Mouse (Mus musculus) liver, adult 2 months (tissue): Measurements from ENCODE around the gene Ptcd2. TPM values are rescaled to one million over a fixed set of nuclear protein-coding genes. Genes with fewer than 3 reads are reported as not detected.

Experiments used
- DNase-seq: peaks from one replicate; pipeline ENCODE4 v3.0.0-alpha.2; 2011; ENCODE audit warnings: low read depth, low spot score; ENCODE audit errors: extremely low read depth
- H3K27ac ChIP-seq: fragments of 200-500 bp; replicated peaks from 2 replicates; pipeline ENCODE4 v1.5.1; 2012; ENCODE audit warnings: low read depth, mild to moderate bottlenecking, control low read depth, inconsistent platforms, low read length; ENCODE audit not compliant: insufficient read depth
- H3K27me3 ChIP-seq: fragments of 200-500 bp; 2 replicates; pipeline ENCODE4 v1.6.1; 2012; ENCODE audit warnings: mild to moderate bottlenecking, moderate library complexity, low read length, inconsistent platforms; ENCODE audit not compliant: control insufficient read depth, insufficient read depth
- H3K36me3 ChIP-seq: fragments of 200-500 bp; 2 replicates; pipeline ENCODE4 v1.6.1; 2012; ENCODE audit warnings: low read length, inconsistent platforms; ENCODE audit not compliant: control insufficient read depth, insufficient read depth
- H3K4me1 ChIP-seq: fragments of 200-500 bp; 2 replicates; pipeline ENCODE4 v1.6.1; 2011; ENCODE audit warnings: low read length; ENCODE audit not compliant: control insufficient read depth, insufficient read depth
- H3K4me3 ChIP-seq: fragments of 200-500 bp; 2 replicates; pipeline ENCODE4 v1.5.1; 2011; ENCODE audit warnings: low read depth, mild to moderate bottlenecking, control low read depth, low read length, moderate library complexity; ENCODE audit not compliant: insufficient read depth
- H3K79me2 ChIP-seq: fragments of 200-500 bp; 2 replicates; pipeline ENCODE4 v1.6.1; 2012; ENCODE audit warnings: inconsistent platforms, mild to moderate bottlenecking, low read length, moderate library complexity; ENCODE audit not compliant: control insufficient read depth, insufficient read depth
- H3K9ac ChIP-seq: fragments of 200-500 bp; 2 replicates; pipeline ENCODE4 v1.6.1; 2012; ENCODE audit warnings: low read depth, mild to moderate bottlenecking, control low read depth, inconsistent platforms, low read length
- CTCF ChIP-seq: fragments of 200-500 bp; IDR thresholded peaks from 2 replicates; pipeline ENCODE4 v1.5.1; 2011; ENCODE audit warnings: low read depth, low read length, control low read depth
- POLR2A ChIP-seq: fragments of 200-500 bp; IDR thresholded peaks from 2 replicates; pipeline ENCODE4 v1.6.1; 2011; ENCODE audit warnings: low read length, control low read depth; ENCODE audit not compliant: insufficient read depth; ENCODE audit errors: extremely low read depth
- WGBS: fragments of 180-500 bp; shearing (Covaris S2); methylation state at CpG from one replicate; pipeline ENCODE4 v1.1.7; 2018; 5-methylcytosine and 5-hydroxymethylcytosine counted together
- polyA plus RNA-seq: library from polyadenylated mRNA; depleted of rRNA; stranded (reverse); fragments of >200 nt; gene quantifications from 2 replicates; pipeline ENCODE4 v1.2.3, GENCODE M21; 2012
- total RNA-seq: library from RNA; depleted of rRNA; stranded (reverse); fragments of >200 nt; gene quantifications from 2 replicates; pipeline ENCODE4 v1.2.3, GENCODE M21; 2014

Gene Ptcd2
- total and polyA plus RNA-seq, 2 experiments = 16.4 to 30.3 TPM

- no peak overlapping the region for H3K4me3 ChIP-seq
- no peak for DNase-seq
Measured at GRCm38 (mm10) chr13:99320453-99320852, 24.1 kb downstream of the Ptcd2 start.

GRCm38 (mm10) chr13:99317058-99317457 is 27.4 kb downstream of the Ptcd2 start:
- no peak for DNase-seq
- 64% methylated on average over 4 of the region's 4 CpGs for WGBS

More at GRCm38 (mm10) chr13:99320453-99320852, 24.1 kb downstream of the Ptcd2 start:
- Histone ChIP-seq H3K27me3 (no peaks in the 10 kb centered on the region), H3K9ac (no peak overlapping the region), H3K36me3 (peaks cover 31% of the 10 kb centered on the region), H3K79me2 (no peaks in the 10 kb centered on the region), H3K4me1 (no peaks in the 10 kb centered on the region), H3K27ac (no peak overlapping the region)
- no peak for TF ChIP-seq CTCF
- TF ChIP-seq POLR2A = no peak
- 94% methylated on average over 7 of the region's 7 CpGs for WGBS

GRCm38 (mm10) chr13:99316366-99316765 is 28.1 kb downstream of the Ptcd2 start:
- WGBS = 86% methylated on average over 6 of the region's 6 CpGs
- no peak overlapping the region for H3K4me3 ChIP-seq
- peaks cover 15% of the 10 kb centered on the region for H3K36me3 ChIP-seq
- TF ChIP-seq POLR2A (no peak), CTCF (no peak)
- no peak overlapping the region for H3K27ac ChIP-seq
- no peak for DNase-seq
- no peaks in the 10 kb centered on the region for H3K4me1 ChIP-seq
- H3K79me2 ChIP-seq = no peaks in the 10 kb centered on the region
- no peaks in the 10 kb centered on the region for H3K27me3 ChIP-seq
- no peak overlapping the region for H3K9ac ChIP-seq

More at GRCm38 (mm10) chr13:99317058-99317457, 27.4 kb downstream of the Ptcd2 start:
- Histone ChIP-seq H3K27ac (no peak overlapping the region), H3K4me3 (no peak overlapping the region), H3K79me2 (no peaks in the 10 kb centered on the region), H3K36me3 (peaks cover 15% of the 10 kb centered on the region), H3K27me3 (no peaks in the 10 kb centered on the region), H3K4me1 (no peaks in the 10 kb centered on the region), H3K9ac (no peak overlapping the region)
- TF ChIP-seq CTCF (peak; percentile 12; the same call in 1 of the 2 replicates), POLR2A (no peak)

- Histone ChIP-seq H3K4me1 (no peaks in the 10 kb centered on the region), H3K4me3 (no peak overlapping the region), H3K36me3 (peaks cover 5% of the 10 kb centered on the region; the same call in 1 of the 2 replicates), H3K27me3 (no peaks in the 10 kb centered on the region), H3K9ac (no peak overlapping the region), H3K27ac (no peak overlapping the region), H3K79me2 (no peaks in the 10 kb centered on the region)
- TF ChIP-seq CTCF (no peak), POLR2A (no peak)
- no peak for DNase-seq
- WGBS = 80% methylated on average over 15 of the region's 15 CpGs
Measured at GRCm38 (mm10) chr13:99314657-99315181, 29.8 kb downstream of the Ptcd2 start.

GRCm38 (mm10) chr13:99314098-99314497 is 30.4 kb downstream of the Ptcd2 start:
- Histone ChIP-seq H3K36me3 (no peaks in the 10 kb centered on the region; the same call in 1 of the 2 replicates), H3K4me1 (no peaks in the 10 kb centered on the region), H3K27ac (no peak overlapping the region), H3K79me2 (no peaks in the 10 kb centered on the region), H3K4me3 (no peak overlapping the region), H3K9ac (no peak overlapping the region), H3K27me3 (no peaks in the 10 kb centered on the region)
- 93% methylated on average over 5 of the region's 5 CpGs for WGBS
- TF ChIP-seq POLR2A (no peak), CTCF (no peak)
- no peak for DNase-seq

GRCm38 (mm10) chr13:99308393-99308792 is 36.1 kb downstream of the Ptcd2 start:
- no peak for DNase-seq
- TF ChIP-seq CTCF = no peak
- Histone ChIP-seq H3K4me3 (no peak overlapping the region), H3K36me3 (no peaks in the 10 kb centered on the region), H3K27ac (no peak overlapping the region), H3K27me3 (no peaks in the 10 kb centered on the region), H3K9ac (no peak overlapping the region), H3K4me1 (no peaks in the 10 kb centered on the region), H3K79me2 (no peaks in the 10 kb centered on the region)
- WGBS = 87% methylated on average over 8 of the region's 8 CpGs
